Mouse (Mus musculus) lung, embryonic 16.5 days (tissue): ENCODE results near the gene Sync. TPM values are rescaled to one million over a fixed set of nuclear protein-coding genes. Genes with fewer than 3 reads are reported as not detected.

Experiments
- ATAC-seq: fragments of 200-750 bp; cut with Nextera tagmentation; 2 replicates; pipeline ENCODE4 v1.8.0; 2017; ENCODE audit warnings: low read depth, mild to moderate bottlenecking, moderate library complexity
- H3K27ac ChIP-seq: fragments of 300-500 bp; sonication (generic); 2 replicates; pipeline ENCODE4 v1.5.1; 2014; ENCODE audit warnings: mild to moderate bottlenecking, control low read depth, low read length
- H3K27me3 ChIP-seq: fragments of 300-500 bp; sonication (generic); 2 replicates; pipeline ENCODE4 v1.6.1; 2014; ENCODE audit warnings: low read depth, low read length, mixed read lengths; ENCODE audit not compliant: control insufficient read depth, insufficient read depth
- H3K36me3 ChIP-seq: fragments of 300-500 bp; sonication (generic); 2 replicates; pipeline ENCODE4 v1.6.1; 2014; ENCODE audit warnings: low read length; ENCODE audit not compliant: control insufficient read depth, insufficient read depth
- H3K4me1 ChIP-seq: fragments of 300-500 bp; sonication (generic); replicated peaks from 2 replicates; pipeline ENCODE4 v1.6.1; 2014; ENCODE audit warnings: low read length, mixed read lengths; ENCODE audit not compliant: control insufficient read depth, insufficient read depth
- H3K4me2 ChIP-seq: fragments of 300-500 bp; sonication (generic); 2 replicates; pipeline ENCODE4 v1.6.1; 2014; ENCODE audit warnings: low read depth, low read length, control low read depth
- H3K4me3 ChIP-seq: fragments of 300-500 bp; sonication (generic); 2 replicates; pipeline ENCODE4 v1.5.1; 2014; ENCODE audit warnings: mild to moderate bottlenecking, low read length, control low read depth
- H3K9ac ChIP-seq: fragments of 300-500 bp; sonication (generic); 2 replicates; pipeline ENCODE4 v1.6.1; 2014; ENCODE audit warnings: low read length, control low read depth
- H3K9me3 ChIP-seq: fragments of 300-500 bp; sonication (generic); 2 replicates; pipeline ENCODE4 v1.6.1; 2016; ENCODE audit warnings: low read length; ENCODE audit not compliant: control insufficient read depth
- WGBS: fragments of 180-500 bp; shearing (Covaris S2); extraction: QIAGEN DNeasy Blood & Tissue Kit; methylation state at CpG from one replicate; pipeline ENCODE4 v1.1.7; 2014; 5-methylcytosine and 5-hydroxymethylcytosine counted together
- microRNA-seq: library from miRNA; unstranded; fragments of <30 nt; microRNA quantifications from one replicate; pipeline ENCODE4, GENCODE M21; 2016
- polyA plus RNA-seq: library from polyadenylated mRNA; unstranded; fragments of >200 nt; fragmentation: Nextera tagmentation; extraction: Ambion mirVana; gene quantifications from 2 replicates; pipeline ENCODE4 v1.2.1, GENCODE M21; 2015

Sync gene
- polyA plus RNA-seq, 1 experiment from 2014 or later = 0.50 TPM

GRCm38 (mm10) chr4:129353176-129353575, 65.8 kb downstream of the Sync start:
- no peak overlapping the region for H3K4me2 ChIP-seq
- no peak overlapping the region for H3K9ac ChIP-seq
- no peak overlapping the region for H3K4me3 ChIP-seq
- H3K36me3 ChIP-seq = peaks cover 27% of the 10 kb centered on the region
- no peaks in the 10 kb centered on the region for H3K27me3 ChIP-seq
- 85% methylated on average over 12 of the region's 12 CpGs for WGBS
- no peaks in the 10 kb centered on the region for H3K4me1 ChIP-seq
- H3K9me3 ChIP-seq = no peaks in the 10 kb centered on the region
- H3K27ac ChIP-seq = no peak overlapping the region
- ATAC-seq = no peak

GRCm38 (mm10) chr4:129354236-129354635, 66.8 kb downstream of the Sync start:
- no peaks in the 10 kb centered on the region for H3K9me3 ChIP-seq
- H3K4me3 ChIP-seq = no peak overlapping the region
- no peak overlapping the region for H3K27ac ChIP-seq
- no peak overlapping the region for H3K4me2 ChIP-seq
- 73% methylated on average over 15 of the region's 15 CpGs for WGBS
- no peak overlapping the region for H3K9ac ChIP-seq
- peaks cover 27% of the 10 kb centered on the region for H3K36me3 ChIP-seq
- H3K27me3 ChIP-seq = no peaks in the 10 kb centered on the region
- ATAC-seq = no peak
- no peaks in the 10 kb centered on the region for H3K4me1 ChIP-seq

GRCm38 (mm10) chr4:129357613-129358163, 70.3 kb downstream of the Sync start:
- Histone ChIP-seq H3K36me3 (peaks cover 35% of the 10 kb centered on the region), H3K9ac (no peak overlapping the region), H3K4me1 (no peaks in the 10 kb centered on the region), H3K4me3 (no peak overlapping the region), H3K4me2 (no peak overlapping the region), H3K9me3 (no peaks in the 10 kb centered on the region), H3K27ac (no peak overlapping the region), H3K27me3 (no peaks in the 10 kb centered on the region)
- no peak for ATAC-seq
- WGBS = 82% methylated on average over 15 of the region's 15 CpGs

Small RNA genes lying within 50 kb of the gene (microRNA-seq; reads per million reads assigned to microRNA genes)
- not detected for gene Gm22994

Other genes starting within 250 kb of the Sync start
- gene Rnf19b, start 229.3 kb upstream of the Sync start, polyA plus RNA-seq = 7.1 TPM in 2 replicates
- gene Tmem54, start 182.1 kb upstream of the Sync start, polyA plus RNA-seq = 16.3 and 17.7 TPM in 2 replicates
- gene Hpca, start 165.6 kb upstream of the Sync start, polyA plus RNA-seq = 2.6 and 2.8 TPM in 2 replicates
- gene Fndc5, start 150.6 kb upstream of the Sync start, polyA plus RNA-seq = 2.2 and 2.9 TPM in 2 replicates
- 15.4 and 15.8 TPM in 2 replicates for gene S100pbp, start 97.9 kb upstream of the Sync start, polyA plus RNA-seq
- gene Yars, start 97.9 kb upstream of the Sync start, polyA plus RNA-seq = 58.5 and 61.2 TPM in 2 replicates
- gene C77080, start 26.2 kb upstream of the Sync start, polyA plus RNA-seq = 3.4 and 3.8 TPM in 2 replicates
- 356 and 390 TPM in 2 replicates for gene Rbbp4, start 47.8 kb downstream of the Sync start, polyA plus RNA-seq
- gene Zbtb8os, start 48.1 kb downstream of the Sync start, polyA plus RNA-seq = 45.5 and 47.3 TPM in 2 replicates
- gene Zbtb8a, start 90.5 kb downstream of the Sync start, polyA plus RNA-seq = 21.7 and 22.0 TPM in 2 replicates
- gene Zbtb8b, start 153.2 kb downstream of the Sync start, polyA plus RNA-seq = 2.7 and 4.1 TPM in 2 replicates
- 25.5 and 29.2 TPM in 2 replicates for gene Bsdc1, start 174.0 kb downstream of the Sync start, polyA plus RNA-seq
- gene Tssk3, start 203.4 kb downstream of the Sync start, polyA plus RNA-seq = not detected in 2 replicates
- gene Fam229a, start 203.6 kb downstream of the Sync start, polyA plus RNA-seq = not detected in 2 replicates
- gene Marcksl1, start 226.0 kb downstream of the Sync start, polyA plus RNA-seq = 506 and 544 TPM in 2 replicates